Comparison of ENCODE assay signal across 23 mouse cellular contexts in the genomic region with DNA sequence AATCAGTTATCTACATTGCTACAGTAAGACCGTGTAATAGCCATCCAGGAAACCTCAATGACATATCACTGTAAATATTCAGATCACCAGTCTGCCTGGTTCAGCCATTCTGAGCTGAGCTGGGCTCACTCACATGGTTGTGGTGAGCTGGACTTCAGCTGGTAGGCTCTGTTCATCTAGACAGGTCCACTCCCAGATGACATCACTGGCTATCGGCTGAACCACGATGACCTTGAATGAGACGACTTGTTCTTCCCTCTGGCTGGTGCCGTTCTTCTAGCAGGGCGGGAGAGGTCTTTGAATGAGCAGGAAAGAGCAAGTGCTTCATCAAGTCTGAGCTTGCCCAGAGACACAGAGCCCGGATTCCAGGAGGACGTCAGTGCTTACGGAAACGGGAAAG. TPM values are rescaled to one million over a fixed set of nuclear protein-coding genes. Genes with fewer than 3 reads are reported as not detected.
DNase-seq lines count a peak whose midpoint lies in the region; ATAC-seq and TF ChIP-seq lines count a peak whose summit lies in the region.
"Had no signal": no experiment of that assay in that cellular context is flagged by ENCODE, and none has a peak within 500 bp of the region (broad histone marks: within the 10 kb centered on the region; RNA-seq: fewer than 3 reads in every experiment).

No protein-coding gene starts in this region.

- no peak overlapping the region for H3ac ChIP-seq in myocyte (ENCODE audit: control insufficient read depth, insufficient read length)

- no peak overlapping the region for H3K27ac ChIP-seq in midbrain, embryonic 15.5 days
- H3K27ac ChIP-seq: forebrain, embryonic 12.5 days; heart, adult 2 months; heart, embryonic 15.5 days; hindbrain, embryonic 15.5 days had no signal

- peak; percentile 3 to 57 for DNase-seq in adrenal gland, postnatal 36 days
- no peak for DNase-seq in adrenal gland, postnatal 10 days
- DNase-seq in 416B (ENCODE audit: low read depth) (peak; percentile 46), NIH3T3 (ENCODE audit: low read depth) (peak; percentile 13)
- DNase-seq in spleen, postnatal 14 days (ENCODE audit: low spot score in 2 of 2), result no peak
- no peak for DNase-seq in right cerebral cortex, postnatal 25 days
- DNase-seq: adrenal gland, postnatal 25 days; cerebellum, adult 2 months; cerebellum, postnatal 10 days; gastrocnemius, postnatal 14 days; heart, adult 2 months; heart, postnatal 14 days had no signal

- no peaks in the 10 kb centered on the region for H3K4me1 ChIP-seq in midbrain, embryonic 15.5 days
- H3K4me1 ChIP-seq: forebrain, embryonic 12.5 days; heart, embryonic 15.5 days had no signal

- ATAC-seq in midbrain, embryonic 15.5 days (replicated peaks), result no peak
- ATAC-seq: activated CD4-positive, CD25-positive, alpha-beta regulatory T cell, adult 4 months; forebrain, embryonic 16.5 days; intestine, embryonic 16.5 days; Patski had no signal

- H3K4me2 ChIP-seq in myocyte (ENCODE audit: low read depth), result peak overlapping the region; percentile 45
- H3K4me2 ChIP-seq in midbrain, embryonic 15.5 days, result no peak overlapping the region
- H3K4me2 ChIP-seq: forebrain, embryonic 12.5 days; heart, embryonic 11.5 days; heart, embryonic 15.5 days; hindbrain, embryonic 15.5 days had no signal

- H3K9ac ChIP-seq in midbrain, embryonic 15.5 days, result no peak overlapping the region
- H3K9ac ChIP-seq: forebrain, embryonic 12.5 days; heart, embryonic 15.5 days; hindbrain, embryonic 15.5 days had no signal

- H3K27me3 ChIP-seq in myocyte (ENCODE audit: control insufficient read depth, insufficient read depth, insufficient read length), result no peaks in the 10 kb centered on the region
- H3K27me3 ChIP-seq in midbrain, embryonic 15.5 days (replicated peaks), result no peaks in the 10 kb centered on the region
- H3K27me3 ChIP-seq: heart, embryonic 15.5 days; hindbrain, embryonic 15.5 days had no signal

- TF ChIP-seq POLR2A in myocyte (IDR thresholded peaks at IDR 0.05; ENCODE audit: insufficient read length, low read depth), result no peak

- 93% methylated on average over 10 of the region's 10 CpGs for WGBS in midbrain, embryonic 15.5 days

- no peaks in the 10 kb centered on the region for H3K9me3 ChIP-seq in midbrain, embryonic 15.5 days
- H3K9me3 ChIP-seq: forebrain, embryonic 12.5 days; heart, embryonic 15.5 days; hindbrain, embryonic 15.5 days had no signal

- H3K4me3 ChIP-seq in myocyte, result no peak overlapping the region
- H3K4me3 ChIP-seq in midbrain, embryonic 15.5 days, result no peak overlapping the region
- H3K4me3 ChIP-seq: forebrain, embryonic 12.5 days; heart, adult 2 months; heart, embryonic 15.5 days; hindbrain, embryonic 15.5 days had no signal

- H3K36me3 ChIP-seq in myocyte (ENCODE audit: control insufficient read depth, insufficient read depth), result no peaks in the 10 kb centered on the region
- H3K36me3 ChIP-seq in midbrain, embryonic 15.5 days (replicated peaks), result no peaks in the 10 kb centered on the region
- H3K36me3 ChIP-seq: forebrain, embryonic 12.5 days; G1E; heart, embryonic 15.5 days; hindbrain, embryonic 15.5 days had no signal

- no peaks in the 10 kb centered on the region for H3K79me2 ChIP-seq in myocyte (ENCODE audit: control insufficient read depth, insufficient read depth)

TF ChIP-seq in myocyte, 11 proteins besides CTCF, POLR2A, EP300 and RAD21:
- no peak for TF ChIP-seq USF1 (IDR thresholded peaks at IDR 0.05; ENCODE audit: low read depth)
TF ChIP-seq in myocyte: peak in this region for 0.

RNA-seq across cellular contexts. Expression of a gene that starts 19.7 kb away (rescaled TPM):
- 1 to 10 TPM; 7.1 to 9.7 TPM for total RNA-seq in adrenal gland, postnatal 36 days (2021)
- 1 to 10 TPM; 3.3 to 4.0 TPM for total RNA-seq in adrenal gland, postnatal 10 days (2021)
- 6.8 TPM for polyA plus RNA-seq in myocyte (2012; fragmentation: generic; extraction: Trizol)
- 15.7 and 17.1 TPM in 2 replicates for polyA plus RNA-seq in midbrain, embryonic 15.5 days (2015; fragmentation: Nextera tagmentation; extraction: Ambion mirVana)
- polyA plus RNA-seq: G1E had no signal

Comparison
In these comparisons a context has a peak if more than half of its experiments do, and no peak if none do; other contexts are left out.
1. DNase-seq: peak in adrenal gland, postnatal 36 days (2 of 2), 416B (single experiment) and NIH3T3 (single experiment); none in adrenal gland, postnatal 10 days (single experiment), spleen, postnatal 14 days (0 of 2) and right cerebral cortex, postnatal 25 days (single experiment).